16 mouse cellular contexts compared by ENCODE assay signal in the genomic region with DNA sequence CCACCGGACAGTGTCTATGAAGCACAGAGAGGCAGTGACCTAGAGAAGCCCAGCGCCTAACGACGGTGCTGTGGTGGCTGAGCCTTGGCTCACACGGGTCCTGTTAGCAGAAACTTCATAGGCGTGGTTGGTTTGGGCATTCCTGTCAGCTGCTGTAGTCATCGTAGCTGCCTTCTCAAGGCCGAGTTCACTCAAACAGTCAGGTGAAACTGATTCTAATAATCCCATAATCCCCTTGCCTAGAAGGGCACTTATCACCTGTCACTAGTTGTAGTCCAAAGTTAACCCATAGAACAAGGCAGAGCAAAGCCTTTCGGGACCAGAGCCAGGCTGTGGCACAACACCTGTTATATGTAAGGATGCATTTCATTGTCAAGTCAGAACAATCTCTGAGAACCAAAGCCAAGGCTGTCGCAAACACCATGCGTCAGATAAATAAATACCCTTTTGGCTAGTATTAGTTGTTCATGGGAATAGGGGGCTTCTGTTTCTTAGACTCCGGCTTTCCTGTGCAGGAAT.
DNase-seq lines count a peak whose midpoint lies in the region; ATAC-seq lines count a peak whose summit lies in the region.
"Had no signal": no experiment of that assay in that cellular context is flagged by ENCODE, and none has a peak within 500 bp of the region (broad histone marks: within the 10 kb centered on the region; RNA-seq: fewer than 3 reads in every experiment).

No protein-coding gene starts in this region.

- DNase-seq in midbrain, embryonic 10.5 days (ENCODE audit: low spot score), result no peak
- peak; percentile 77 for DNase-seq in embryonic facial prominence, embryonic 14.5 days (ENCODE audit: low spot score)
- DNase-seq in gonadal fat pad, adult 2 months (ENCODE audit: low read depth), result peak; percentile 97
- no peak for DNase-seq in neural tube, embryonic 10.5 days (ENCODE audit: extremely low spot score, low spot score)
- no peak for DNase-seq in hindbrain, embryonic 10.5 days (ENCODE audit: low spot score)
- DNase-seq: cerebellum, adult 11-12 months; cerebellum, adult 9-10 months had no signal

- 93% methylated on average over 12 of the region's 12 CpGs for WGBS in midbrain, embryonic 10.5 days
- 89% methylated on average over 12 of the region's 12 CpGs for WGBS in midbrain, embryonic 13.5 days
- 76% methylated on average over 12 of the region's 12 CpGs for WGBS in embryonic facial prominence, embryonic 14.5 days
- 93% methylated on average over 12 of the region's 12 CpGs for WGBS in hindbrain, embryonic 10.5 days

- H3K9ac ChIP-seq in midbrain, embryonic 13.5 days (replicated peaks), result no peak overlapping the region
- no peak overlapping the region for H3K9ac ChIP-seq in embryonic facial prominence, embryonic 14.5 days (ENCODE audit: low read depth, low read length)
- H3K9ac ChIP-seq: embryonic facial prominence, embryonic 13.5 days; forebrain, embryonic 12.5 days; hindbrain, embryonic 13.5 days; intestine, embryonic 15.5 days had no signal

- H3K27me3 ChIP-seq in midbrain, embryonic 10.5 days (ENCODE audit: low read depth, poor library complexity, severe bottlenecking), result no peaks in the 10 kb centered on the region; the same call in 1 of the 2 replicates
- no peaks in the 10 kb centered on the region for H3K27me3 ChIP-seq in midbrain, embryonic 13.5 days
- H3K27me3 ChIP-seq in embryonic facial prominence, embryonic 14.5 days (replicated peaks; ENCODE audit: control insufficient read depth, insufficient read depth, low read length), result no peaks in the 10 kb centered on the region
- H3K27me3 ChIP-seq in hindbrain, embryonic 10.5 days (ENCODE audit: insufficient read depth, poor library complexity, severe bottlenecking), result no peaks in the 10 kb centered on the region
- H3K27me3 ChIP-seq: embryonic facial prominence, embryonic 13.5 days; forebrain, embryonic 12.5 days; hindbrain, embryonic 13.5 days; intestine, embryonic 15.5 days had no signal

- no peaks in the 10 kb centered on the region for H3K9me3 ChIP-seq in midbrain, embryonic 10.5 days (replicated peaks)
- H3K9me3 ChIP-seq in midbrain, embryonic 13.5 days, result no peaks in the 10 kb centered on the region
- H3K9me3 ChIP-seq in embryonic facial prominence, embryonic 14.5 days (ENCODE audit: control insufficient read depth, low read length), result no peaks in the 10 kb centered on the region
- H3K9me3 ChIP-seq in hindbrain, embryonic 10.5 days, result no peaks in the 10 kb centered on the region
- H3K9me3 ChIP-seq: embryonic facial prominence, embryonic 13.5 days; forebrain, embryonic 12.5 days; hindbrain, embryonic 13.5 days; intestine, embryonic 15.5 days had no signal

- H3K4me1 ChIP-seq in midbrain, embryonic 10.5 days, result peaks cover 52% of the 10 kb centered on the region
- H3K4me1 ChIP-seq in midbrain, embryonic 13.5 days (replicated peaks), result peaks cover 34% of the 10 kb centered on the region
- H3K4me1 ChIP-seq in embryonic facial prominence, embryonic 14.5 days (ENCODE audit: control insufficient read depth, insufficient read depth, low read length), result peaks cover 27% of the 10 kb centered on the region
- peaks cover 43% of the 10 kb centered on the region for H3K4me1 ChIP-seq in hindbrain, embryonic 10.5 days (replicated peaks)

- no peaks in the 10 kb centered on the region for H3K36me3 ChIP-seq in midbrain, embryonic 10.5 days
- no peaks in the 10 kb centered on the region for H3K36me3 ChIP-seq in midbrain, embryonic 13.5 days
- no peaks in the 10 kb centered on the region for H3K36me3 ChIP-seq in embryonic facial prominence, embryonic 14.5 days (ENCODE audit: control insufficient read depth, insufficient read depth, low read length)
- H3K36me3 ChIP-seq in hindbrain, embryonic 10.5 days, result no peaks in the 10 kb centered on the region
- H3K36me3 ChIP-seq: embryonic facial prominence, embryonic 13.5 days; forebrain, embryonic 12.5 days; hindbrain, embryonic 13.5 days; intestine, embryonic 15.5 days had no signal

- H3K4me3 ChIP-seq in midbrain, embryonic 10.5 days, result no peak overlapping the region
- H3K4me3 ChIP-seq in midbrain, embryonic 13.5 days (replicated peaks), result no peak overlapping the region
- H3K4me3 ChIP-seq in embryonic facial prominence, embryonic 14.5 days (ENCODE audit: low read depth, low read length), result no peak overlapping the region
- no peak overlapping the region for H3K4me3 ChIP-seq in hindbrain, embryonic 10.5 days
- H3K4me3 ChIP-seq: embryonic facial prominence, embryonic 13.5 days; forebrain, embryonic 12.5 days; hindbrain, embryonic 13.5 days; intestine, embryonic 15.5 days had no signal

- no peak overlapping the region for H3K4me2 ChIP-seq in midbrain, embryonic 13.5 days (replicated peaks)
- no peak overlapping the region for H3K4me2 ChIP-seq in embryonic facial prominence, embryonic 14.5 days (ENCODE audit: low read depth, low read length)
- H3K4me2 ChIP-seq: embryonic facial prominence, embryonic 13.5 days; forebrain, embryonic 12.5 days; heart, embryonic 11.5 days; hindbrain, embryonic 13.5 days; intestine, embryonic 15.5 days had no signal

- H3K27ac ChIP-seq in midbrain, embryonic 10.5 days (replicated peaks), result peak overlapping the region; percentile 50
- no peak overlapping the region for H3K27ac ChIP-seq in midbrain, embryonic 13.5 days
- H3K27ac ChIP-seq in embryonic facial prominence, embryonic 14.5 days (replicated peaks; ENCODE audit: low read depth, low read length), result 0 out of 2 replicates have a peak overlapping the region, but pooled peaks have one; percentile 33
- no peak overlapping the region for H3K27ac ChIP-seq in hindbrain, embryonic 10.5 days
- H3K27ac ChIP-seq: forebrain, embryonic 12.5 days; hindbrain, embryonic 13.5 days had no signal

- ATAC-seq in midbrain, embryonic 13.5 days, result no peak
- ATAC-seq in embryonic facial prominence, embryonic 14.5 days (ENCODE audit: low read depth), result peak; percentile 42
- ATAC-seq: activated CD4-positive, CD25-positive, alpha-beta regulatory T cell, adult 4 months; forebrain, embryonic 16.5 days; hindbrain, embryonic 16.5 days had no signal

Comparison
In these comparisons a context has a peak if more than half of its experiments do, and no peak if none do; other contexts are left out.
1. H3K27ac ChIP-seq: peak in midbrain, embryonic 10.5 days (single experiment) and embryonic facial prominence, embryonic 14.5 days (single experiment); none in midbrain, embryonic 13.5 days (single experiment) and hindbrain, embryonic 10.5 days (single experiment).
2. DNase-seq: peak in embryonic facial prominence, embryonic 14.5 days (single experiment) and gonadal fat pad, adult 2 months (single experiment); none in midbrain, embryonic 10.5 days (single experiment), neural tube, embryonic 10.5 days (single experiment) and hindbrain, embryonic 10.5 days (single experiment).